Mouse (Mus musculus) urinary bladder, postnatal 10 days (tissue): ENCODE measurements around the gene Duox2.
"Not testable (repeated sequence)": the region's sequence is repeated elsewhere in the genome, so short reads cannot be mapped to it uniquely, and the experiment has no call there.

Source experiments
- DNase-seq: peaks from one replicate; pipeline ENCODE4 v3.0.0; 2022; ENCODE audit warnings: low spot score

Duox2 gene

GRCm38 (mm10) chr2:122298096-122298499 lies at the start of gene Duox2:
Gene Duox2, minus strand, starts transcription at chr2:122298449.
- DNase-seq, result no peak

GRCm38 (mm10) chr2:122347257-122347656 lies 49.0 kb upstream of the Duox2 start:
- DNase-seq, result no peak

- DNase-seq, result not testable (repeated sequence)
Observed at GRCm38 (mm10) chr2:122346164-122346563, 47.9 kb upstream of the Duox2 start.

GRCm38 (mm10) chr2:122345106-122345893 lies 47.1 kb upstream of the Duox2 start:
- DNase-seq, result no peak

- DNase-seq, result no peak
Observed at GRCm38 (mm10) chr2:122337291-122337690, 39.0 kb upstream of the Duox2 start.

GRCm38 (mm10) chr2:122334170-122334569 lies 35.9 kb upstream of the Duox2 start:
- DNase-seq, result no peak

GRCm38 (mm10) chr2:122332222-122332621 lies 34.0 kb upstream of the Duox2 start:
- no peak for DNase-seq

- DNase-seq, result not testable (repeated sequence)
Observed at GRCm38 (mm10) chr2:122330317-122330716, 32.1 kb upstream of the Duox2 start.

- no peak for DNase-seq
Observed at GRCm38 (mm10) chr2:122327986-122328385, 29.7 kb upstream of the Duox2 start.

- no peak for DNase-seq
Observed at GRCm38 (mm10) chr2:122325361-122325760, 27.1 kb upstream of the Duox2 start.

- DNase-seq, result no peak
Observed at GRCm38 (mm10) chr2:122324586-122324985, 26.3 kb upstream of the Duox2 start.

- DNase-seq, result no peak
Observed at GRCm38 (mm10) chr2:122323960-122324359, 25.7 kb upstream of the Duox2 start.

- DNase-seq, result no peak
Observed at GRCm38 (mm10) chr2:122317384-122317783, 19.1 kb upstream of the Duox2 start.

GRCm38 (mm10) chr2:122315372-122315771 lies 17.1 kb upstream of the Duox2 start, which contains the start of gene Duox1:
Gene Duox1, plus strand, starts transcription at chr2:122315672.
- DNase-seq, result no peak

- no peak for DNase-seq
Observed at GRCm38 (mm10) chr2:122313536-122313935, 15.3 kb upstream of the Duox2 start, which contains the start of gene Duoxa1. Gene Duoxa1, minus strand, starts transcription at chr2:122313730.

- DNase-seq, result no peak
Observed at GRCm38 (mm10) chr2:122312722-122313417, 14.6 kb upstream of the Duox2 start.

GRCm38 (mm10) chr2:122311561-122311960 lies 13.3 kb upstream of the Duox2 start:
- no peak for DNase-seq

GRCm38 (mm10) chr2:122309647-122310046 lies 11.4 kb upstream of the Duox2 start:
- no peak for DNase-seq

GRCm38 (mm10) chr2:122306184-122306583 lies 7.9 kb upstream of the Duox2 start:
- no peak for DNase-seq

GRCm38 (mm10) chr2:122305097-122305892 lies 7.0 kb upstream of the Duox2 start:
- DNase-seq, result no peak

GRCm38 (mm10) chr2:122304544-122304943 lies 6.3 kb upstream of the Duox2 start:
- no peak for DNase-seq

- DNase-seq, result no peak
Observed at GRCm38 (mm10) chr2:122302574-122303241, 4.5 kb upstream of the Duox2 start.
